Mouse (Mus musculus) C2C12 (cell line): Measurements from ENCODE around the gene Inhbe.

ENCODE experiments used
- CTCF ChIP-seq: IDR thresholded peaks from one replicate; pipeline ENCODE4 v1.5.1; 2011; ENCODE audit not compliant: control insufficient read depth, insufficient read depth, insufficient read length
- FOSL1 ChIP-seq: IDR thresholded peaks from one replicate; pipeline ENCODE4 v1.8.0; 2011; ENCODE audit warnings: mild to moderate bottlenecking, low read length; ENCODE audit not compliant: poor library complexity, insufficient read depth, severe bottlenecking
- MAX ChIP-seq: IDR thresholded peaks from one replicate; pipeline ENCODE4 v1.6.1; 2011; ENCODE audit warnings: mild to moderate bottlenecking, control low read depth
- MYOD1 ChIP-seq: IDR thresholded peaks from one replicate; pipeline ENCODE4 v1.6.1; 2011; ENCODE audit warnings: low read depth; ENCODE audit not compliant: control insufficient read depth, insufficient read length
- USF1 ChIP-seq: IDR thresholded peaks from one replicate; pipeline ENCODE4 v1.6.1; 2011; ENCODE audit warnings: low read depth, mild to moderate bottlenecking, control low read depth, moderate library complexity

- TF ChIP-seq CTCF = no peak
- TF ChIP-seq USF1 = no peak
- no peak for TF ChIP-seq MAX
- no peak for TF ChIP-seq MYOD1
- no peak for TF ChIP-seq FOSL1
Measured at GRCm38 (mm10) chr10:127333152-127333551, 21.1 kb downstream of the Inhbe start.
